Comparison of ENCODE assay signal across 24 mouse cellular contexts in the genomic region with DNA sequence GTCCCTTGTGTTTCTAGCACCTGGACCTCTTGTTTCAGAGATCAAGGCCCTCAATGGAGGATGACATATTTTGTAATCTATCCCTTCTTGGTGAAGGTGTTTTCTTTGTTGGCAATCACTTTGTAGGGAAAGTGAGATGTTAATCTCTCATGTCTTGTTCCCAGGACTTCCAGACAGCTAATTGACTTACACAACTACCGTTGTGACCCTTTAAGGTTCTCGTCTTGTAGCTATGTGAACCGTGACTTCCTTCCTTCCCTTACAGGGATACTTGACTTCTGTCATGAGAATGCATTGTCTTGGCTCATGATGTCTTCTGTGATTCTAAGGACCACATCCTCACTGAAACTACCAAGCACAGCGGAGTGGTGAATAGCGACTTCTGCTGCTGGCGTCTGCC.
DNase-seq lines count a peak whose midpoint lies in the region; ATAC-seq and TF ChIP-seq lines count a peak whose summit lies in the region.
"Had no signal": no experiment of that assay in that cellular context is flagged by ENCODE, and none has a peak within 500 bp of the region (broad histone marks: within the 10 kb centered on the region; RNA-seq: fewer than 3 reads in every experiment).

No protein-coding gene starts in this region.

- WGBS in kidney, adult 2 months: 35% methylated on average over 6 of the region's 6 CpGs
- 23% methylated on average over 6 of the region's 6 CpGs for WGBS in kidney, embryonic 15.5 days
- WGBS in kidney, postnatal 0 days: 28% methylated on average over 6 of the region's 6 CpGs

- H3K27me3 ChIP-seq in kidney, adult 2 months (replicated peaks; ENCODE audit: control insufficient read depth, insufficient read depth, low read length): no peaks in the 10 kb centered on the region
- H3K27me3 ChIP-seq in kidney, embryonic 15.5 days: no peaks in the 10 kb centered on the region
- no peaks in the 10 kb centered on the region for H3K27me3 ChIP-seq in kidney, postnatal 0 days (ENCODE audit: insufficient read depth, low read length)
- H3K27me3 ChIP-seq: CH12.LX; embryonic facial prominence, embryonic 12.5 days; forebrain, embryonic 13.5 days; forebrain, embryonic 15.5 days; Patski had no signal

- TF ChIP-seq CTCF in kidney, adult 2 months (conservative IDR thresholded peaks at IDR 0.05; ENCODE audit: insufficient read depth, insufficient read length, low read depth, low read length): no peak
- no peak for TF ChIP-seq CTCF in kidney, postnatal 0 days (IDR thresholded peaks at IDR 0.05; ENCODE audit: low read depth)

- peaks cover 12% of the 10 kb centered on the region; the same call in 1 of the 2 replicates for H3K4me1 ChIP-seq in kidney, adult 2 months (ENCODE audit: control insufficient read depth, insufficient read depth, low read length)
- H3K4me1 ChIP-seq in kidney, embryonic 15.5 days: peaks cover 26% of the 10 kb centered on the region
- peaks cover 4% of the 10 kb centered on the region; the same call in 1 of the 2 replicates for H3K4me1 ChIP-seq in kidney, postnatal 0 days (replicated peaks; ENCODE audit: insufficient read depth, low read length)
- H3K4me1 ChIP-seq: embryonic facial prominence, embryonic 10.5 days; embryonic facial prominence, embryonic 12.5 days; forebrain, embryonic 13.5 days; forebrain, embryonic 15.5 days had no signal

- 0 out of 2 replicates have a peak overlapping the region, but pooled peaks have one; percentile 16 for H3K4me2 ChIP-seq in kidney, embryonic 15.5 days
- H3K4me2 ChIP-seq in kidney, postnatal 0 days (ENCODE audit: low read length): no peak overlapping the region
- H3K4me2 ChIP-seq: embryonic facial prominence, embryonic 12.5 days; forebrain, embryonic 13.5 days; forebrain, embryonic 15.5 days had no signal

- ATAC-seq in kidney, embryonic 15.5 days (replicated peaks; ENCODE audit: low FRiP score): peak; percentile 74
- ATAC-seq in kidney, postnatal 0 days (replicated peaks; ENCODE audit: low FRiP score, low read depth): peak; percentile 23; the same call in 1 of the 2 replicates
- ATAC-seq: activated CD4-positive, CD25-positive, alpha-beta regulatory T cell, adult 4 months; CD4-positive, CD25-positive, alpha-beta regulatory T cell, adult 4 months; forebrain, embryonic 13.5 days; forebrain, embryonic 15.5 days had no signal

- no peaks in the 10 kb centered on the region for H3K36me3 ChIP-seq in kidney, adult 2 months (ENCODE audit: control insufficient read depth, insufficient read depth, low read length)
- H3K36me3 ChIP-seq in kidney, embryonic 15.5 days: no peaks in the 10 kb centered on the region
- no peaks in the 10 kb centered on the region for H3K36me3 ChIP-seq in kidney, postnatal 0 days (ENCODE audit: insufficient read depth, low read length)
- H3K36me3 ChIP-seq: embryonic facial prominence, embryonic 10.5 days; embryonic facial prominence, embryonic 12.5 days; forebrain, embryonic 15.5 days; G1E had no signal

- peak overlapping the region; percentile 55 for H3K27ac ChIP-seq in kidney, adult 2 months (ENCODE audit: insufficient read depth, low read depth, low read length)
- H3K27ac ChIP-seq in kidney, embryonic 15.5 days: peak overlapping the region; percentile 82
- H3K27ac ChIP-seq in kidney, postnatal 0 days: peak overlapping the region; percentile 62
- H3K27ac ChIP-seq: embryonic facial prominence, embryonic 10.5 days; embryonic facial prominence, embryonic 12.5 days; forebrain, embryonic 13.5 days; forebrain, embryonic 15.5 days had no signal

- no peak overlapping the region for H3K4me3 ChIP-seq in kidney, adult 2 months (ENCODE audit: insufficient read depth, low read depth, low read length)
- H3K4me3 ChIP-seq in kidney, embryonic 15.5 days (replicated peaks): no peak overlapping the region
- no peak overlapping the region for H3K4me3 ChIP-seq in kidney, postnatal 0 days (replicated peaks; ENCODE audit: low read depth, low read length)
- H3K4me3 ChIP-seq: embryonic facial prominence, embryonic 10.5 days; embryonic facial prominence, embryonic 12.5 days; forebrain, embryonic 13.5 days; forebrain, embryonic 15.5 days had no signal

- H3K9ac ChIP-seq in kidney, embryonic 15.5 days: no peak overlapping the region
- H3K9ac ChIP-seq in kidney, postnatal 0 days (ENCODE audit: low read depth, low read length): no peak overlapping the region
- H3K9ac ChIP-seq: embryonic facial prominence, embryonic 12.5 days; forebrain, embryonic 13.5 days; forebrain, embryonic 15.5 days had no signal

- DNase-seq in kidney, adult 2 months: peak; percentile 27
- DNase-seq in kidney, postnatal 25 days: no peak
- no peak for DNase-seq in kidney, postnatal 10 days
- DNase-seq in kidney, postnatal 0 days (ENCODE audit: low spot score): peak; percentile 53
- DNase-seq in kidney, postnatal 14 days: no peak
- DNase-seq: adrenal gland, adult 8-10 months; adrenal gland, postnatal 14 days; adrenal gland, postnatal 36 days; B cell, adult 2 months; cerebellum, adult 11-12 months; cerebellum, adult 2 months; cerebellum, adult 9-10 months; cerebellum, postnatal 10 days; cerebellum, postnatal 25 days had no signal

- H3K9me3 ChIP-seq in kidney, embryonic 15.5 days (replicated peaks): no peaks in the 10 kb centered on the region
- H3K9me3 ChIP-seq in kidney, postnatal 0 days (replicated peaks; ENCODE audit: low read length): no peaks in the 10 kb centered on the region
- H3K9me3 ChIP-seq: embryonic facial prominence, embryonic 12.5 days; forebrain, embryonic 13.5 days; forebrain, embryonic 15.5 days; G1E had no signal

- TF ChIP-seq POLR2A in kidney, adult 2 months (IDR thresholded peaks at IDR 0.05; ENCODE audit: low read depth, low read length): no peak

Comparison
In these comparisons a context has a peak if more than half of its experiments do, and no peak if none do; other contexts are left out.
1. DNase-seq: peak in kidney, adult 2 months (single experiment) and kidney, postnatal 0 days (single experiment); none in kidney, postnatal 25 days (0 of 2), kidney, postnatal 10 days (single experiment) and kidney, postnatal 14 days (single experiment).
2. Peak in every context shown above with its lines, with median percentiles within 50 percentile points of each other: H3K27ac ChIP-seq.